Mouse (Mus musculus) hindbrain, postnatal 0 days (tissue): ENCODE measurements around the gene Ugt1a10. TPM values are rescaled to one million over a fixed set of nuclear protein-coding genes. Genes with fewer than 3 reads are reported as not detected.

Experiments used
- ATAC-seq: fragments of 200-750 bp; cut with Nextera tagmentation; 2 replicates; pipeline ENCODE4 v1.8.0; 2017; ENCODE audit warnings: mild to moderate bottlenecking, moderate TSS enrichment, moderate library complexity
- DNase-seq: peaks from one replicate; pipeline ENCODE4 v3.0.0-alpha.2; 2015; ENCODE audit warnings: low spot score
- H3K27ac ChIP-seq: fragments of 300-500 bp; sonication (generic); 2 replicates; pipeline ENCODE4 v1.5.1; 2014; ENCODE audit warnings: mild to moderate bottlenecking
- H3K27me3 ChIP-seq: fragments of 300-500 bp; sonication (generic); 2 replicates; pipeline ENCODE4 v1.6.1; 2014; ENCODE audit warnings: low read length, mixed read lengths; ENCODE audit not compliant: insufficient read depth
- H3K36me3 ChIP-seq: fragments of 300-500 bp; sonication (generic); 2 replicates; pipeline ENCODE4 v1.6.1; 2014; ENCODE audit warnings: low read length, mixed read lengths; ENCODE audit not compliant: insufficient read depth
- H3K4me1 ChIP-seq: fragments of 300-500 bp; sonication (generic); 2 replicates; pipeline ENCODE4 v1.6.1; 2014; ENCODE audit warnings: antibody characterized with exemption, low read length, mixed read lengths; ENCODE audit not compliant: insufficient read depth
- H3K4me2 ChIP-seq: fragments of 300-500 bp; sonication (generic); 2 replicates; pipeline ENCODE4 v1.6.1; 2014; ENCODE audit warnings: low read depth, mild to moderate bottlenecking, low read length, moderate library complexity, mixed read lengths
- H3K4me3 ChIP-seq: fragments of 300-500 bp; sonication (generic); 2 replicates; pipeline ENCODE4 v1.5.1; 2014; ENCODE audit warnings: low read length
- H3K9ac ChIP-seq: fragments of 300-500 bp; sonication (generic); replicated peaks from 2 replicates; pipeline ENCODE4 v1.6.1; 2014; ENCODE audit warnings: mild to moderate bottlenecking, low read length, moderate library complexity, mixed read lengths
- H3K9me3 ChIP-seq: fragments of 300-500 bp; sonication (generic); 2 replicates; pipeline ENCODE4 v1.6.1; 2016; ENCODE audit warnings: low read length, mixed read lengths
- CTCF ChIP-seq: IDR thresholded peaks from 2 replicates; pipeline ENCODE4 v1.5.1; 2016; ENCODE audit warnings: antibody characterized with exemption, control low read depth, low read depth
- WGBS: fragments of 180-500 bp; shearing (Covaris S2); extraction: QIAGEN DNeasy Blood & Tissue Kit; methylation state at CpG from one replicate; pipeline ENCODE4 v1.1.7; 2014; 5-methylcytosine and 5-hydroxymethylcytosine counted together
- polyA plus RNA-seq: library from polyadenylated mRNA; unstranded; fragments of >200 nt; fragmentation: Nextera tagmentation; extraction: Ambion mirVana; gene quantifications from 2 replicates; pipeline ENCODE4 v1.2.1, GENCODE M21; 2015
- total RNA-seq: library from RNA; depleted of rRNA; stranded (reverse); fragments of >200 nt; gene quantifications from 2 replicates; pipeline ENCODE4 v1.2.3, GENCODE M21; 2014

Gene Ugt1a10
- total and polyA plus RNA-seq, 2 experiments from 2014 or later, result not detected

- 72% methylated on average over 14 of the region's 14 CpGs for WGBS
- Histone ChIP-seq H3K4me1 (no peaks in the 10 kb centered on the region), H3K4me3 (no peak overlapping the region), H3K27ac (no peak overlapping the region), H3K27me3 (no peaks in the 10 kb centered on the region), H3K4me2 (no peak overlapping the region), H3K9me3 (peaks cover 97% of the 10 kb centered on the region), H3K36me3 (no peaks in the 10 kb centered on the region), H3K9ac (no peak overlapping the region)
- DNase-seq (no peak), ATAC-seq (no peak)
- no peak for TF ChIP-seq CTCF
These were observed 178.4 kb downstream of the Ugt1a10 start for GRCm38 (mm10) chr1:88233421-88234247.

DNA sequence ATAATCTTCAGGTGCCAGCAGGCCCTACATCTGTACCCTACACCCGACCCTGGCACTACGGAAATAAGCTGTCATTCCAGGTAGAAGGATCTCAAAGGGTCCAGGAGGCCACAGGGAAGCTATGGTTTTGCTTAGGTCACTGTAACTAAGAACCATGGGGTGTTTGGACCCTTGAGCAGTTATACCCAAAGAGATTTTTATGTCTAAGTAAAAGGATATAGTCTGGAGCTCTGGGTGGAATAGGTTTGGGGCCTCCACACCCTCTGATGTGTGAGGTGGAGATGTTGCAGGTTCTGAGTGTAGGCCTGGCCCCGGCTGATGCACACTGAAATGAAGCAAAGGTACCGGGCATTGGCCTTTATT, 179.0 kb downstream of the Ugt1a10 start:
- WGBS, result 64% methylated on average over 4 of the region's 4 CpGs
- H3K4me2 ChIP-seq, result no peak overlapping the region

DNA sequence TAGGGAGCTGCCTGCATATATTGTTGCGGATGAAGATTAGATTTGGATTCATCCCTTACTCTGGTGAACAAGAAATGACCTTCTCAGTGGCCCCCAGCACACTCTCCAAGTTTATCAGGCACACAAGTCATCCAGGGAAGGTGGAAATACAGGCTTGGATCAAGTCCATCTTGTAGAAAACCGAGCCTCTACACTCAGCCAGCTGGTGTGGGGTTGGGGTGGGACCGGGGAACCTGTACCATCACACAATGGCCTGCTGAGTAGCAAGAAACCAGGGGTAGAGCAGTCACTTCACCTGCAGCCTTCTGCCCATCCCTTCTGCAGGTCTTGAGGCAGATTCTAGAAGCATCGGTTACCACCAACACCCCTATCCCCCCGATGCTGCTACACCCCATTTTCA, 179.5 kb downstream of the Ugt1a10 start:
- no peaks in the 10 kb centered on the region for H3K36me3 ChIP-seq
- H3K27ac ChIP-seq, result no peak overlapping the region
- H3K9ac ChIP-seq, result no peak overlapping the region
- H3K27me3 ChIP-seq, result no peaks in the 10 kb centered on the region
- DNase-seq (no peak), ATAC-seq (no peak)
- H3K4me1 ChIP-seq, result no peaks in the 10 kb centered on the region
- no peak overlapping the region for H3K4me2 ChIP-seq
- TF ChIP-seq CTCF, result no peak
- H3K4me3 ChIP-seq, result no peak overlapping the region
- peaks cover 97% of the 10 kb centered on the region for H3K9me3 ChIP-seq
- WGBS, result 43% methylated on average over 5 of the region's 5 CpGs

More for the DNA sequence above, 179.0 kb downstream of the Ugt1a10 start:
- Histone ChIP-seq H3K9ac (no peak overlapping the region), H3K9me3 (peaks cover 97% of the 10 kb centered on the region), H3K4me3 (no peak overlapping the region), H3K36me3 (no peaks in the 10 kb centered on the region), H3K27me3 (no peaks in the 10 kb centered on the region), H3K27ac (no peak overlapping the region), H3K4me1 (no peaks in the 10 kb centered on the region)
- DNase-seq (no peak), ATAC-seq (no peak)
- no peak for TF ChIP-seq CTCF

DNA sequence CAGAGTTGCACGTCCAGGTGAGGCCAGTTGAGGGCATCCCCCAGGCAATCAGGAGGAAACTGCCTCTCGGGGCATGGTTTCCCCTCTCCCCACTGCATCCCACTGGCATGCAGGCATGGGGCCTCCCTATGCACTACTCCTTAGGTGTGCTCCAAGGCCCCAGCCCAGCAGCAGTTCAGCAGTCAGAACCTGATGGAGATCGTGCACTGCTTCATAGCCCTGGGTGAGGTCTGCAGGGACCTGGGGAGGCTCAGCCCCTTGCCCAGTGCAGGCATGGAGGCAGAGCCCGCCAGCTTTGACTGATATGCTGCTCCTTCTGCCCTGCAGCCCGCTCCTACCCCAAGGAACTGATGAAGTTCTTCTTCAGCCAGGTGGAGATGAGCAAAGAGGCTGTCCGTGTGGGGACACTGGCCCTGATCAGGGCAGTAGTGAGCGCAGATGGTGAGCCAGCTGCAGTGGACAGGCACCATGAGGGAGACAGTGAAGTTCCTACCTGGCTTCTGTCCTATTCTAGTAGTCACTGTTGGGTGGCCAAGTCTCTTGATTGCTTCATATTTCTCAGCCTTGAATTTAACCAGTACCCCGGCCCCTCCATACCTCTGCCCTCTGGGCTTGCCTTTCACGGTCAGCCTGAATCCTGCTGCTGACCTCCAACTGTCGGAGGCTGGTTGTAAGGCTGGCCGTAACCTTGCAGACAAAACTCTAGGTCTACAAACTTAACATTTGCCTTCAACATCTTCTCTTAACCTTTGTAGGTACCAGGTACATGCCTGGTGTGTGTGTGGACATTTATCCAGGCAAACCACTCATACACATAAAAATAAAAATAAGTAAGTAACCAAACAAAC, 180.1 kb downstream of the Ugt1a10 start:
- 65% methylated on average over 11 of the region's 11 CpGs for WGBS
- H3K27me3 ChIP-seq, result no peaks in the 10 kb centered on the region
- ATAC-seq (no peak), DNase-seq (no peak)
- peaks cover 97% of the 10 kb centered on the region for H3K9me3 ChIP-seq
- no peak for TF ChIP-seq CTCF
- no peak overlapping the region for H3K4me3 ChIP-seq
- no peak overlapping the region for H3K4me2 ChIP-seq
- H3K27ac ChIP-seq, result no peak overlapping the region
- no peaks in the 10 kb centered on the region for H3K36me3 ChIP-seq
- no peak overlapping the region for H3K9ac ChIP-seq
- H3K4me1 ChIP-seq, result no peaks in the 10 kb centered on the region

GRCm38 (mm10) chr1:88235894-88236415, 180.8 kb downstream of the Ugt1a10 start:
- H3K36me3 ChIP-seq, result no peaks in the 10 kb centered on the region
- TF ChIP-seq CTCF, result no peak
- no peak overlapping the region for H3K27ac ChIP-seq
- no peak overlapping the region for H3K4me2 ChIP-seq
- no peaks in the 10 kb centered on the region for H3K4me1 ChIP-seq
- WGBS, result 62% methylated on average over 4 of the region's 4 CpGs
- no peak for ATAC-seq
- no peak for DNase-seq
- H3K4me3 ChIP-seq, result no peak overlapping the region
- H3K27me3 ChIP-seq, result no peaks in the 10 kb centered on the region
- H3K9ac ChIP-seq, result no peak overlapping the region
- H3K9me3 ChIP-seq, result peaks cover 97% of the 10 kb centered on the region

- WGBS, result 79% methylated on average over 5 of the region's 5 CpGs
- DNase-seq (no peak), ATAC-seq (no peak)
These were observed 182.1 kb downstream of the Ugt1a10 start for GRCm38 (mm10) chr1:88237311-88237710.

More at GRCm38 (mm10) chr1:88237311-88237710, 182.1 kb downstream of the Ugt1a10 start:
- Histone ChIP-seq H3K9ac (no peak overlapping the region), H3K36me3 (no peaks in the 10 kb centered on the region), H3K4me2 (no peak overlapping the region), H3K27ac (no peak overlapping the region), H3K27me3 (no peaks in the 10 kb centered on the region), H3K4me3 (no peak overlapping the region), H3K9me3 (peaks cover 97% of the 10 kb centered on the region), H3K4me1 (no peaks in the 10 kb centered on the region)
- no peak for TF ChIP-seq CTCF
